Mouse (Mus musculus): ENCODE results near the gene Rhox4d. TPM values are rescaled to one million over a fixed set of nuclear protein-coding genes. Genes with fewer than 3 reads are reported as not detected.

The Rhox4d gene
- not detected in 2 replicates for polyA plus RNA-seq (2012; rRNA removed)

GRCm38 (mm10) chrX:37514059-37514458 lies at the start of gene Rhox4d:
TSS of gene Rhox4d (plus strand) at chrX:37514359.

GRCm38 (mm10) chrX:37480037-37480436 lies 34.1 kb upstream of the Rhox4d start, which contains the start of gene Rhox4c:
TSS of gene Rhox4c (plus strand) at chrX:37480337.

DNA sequence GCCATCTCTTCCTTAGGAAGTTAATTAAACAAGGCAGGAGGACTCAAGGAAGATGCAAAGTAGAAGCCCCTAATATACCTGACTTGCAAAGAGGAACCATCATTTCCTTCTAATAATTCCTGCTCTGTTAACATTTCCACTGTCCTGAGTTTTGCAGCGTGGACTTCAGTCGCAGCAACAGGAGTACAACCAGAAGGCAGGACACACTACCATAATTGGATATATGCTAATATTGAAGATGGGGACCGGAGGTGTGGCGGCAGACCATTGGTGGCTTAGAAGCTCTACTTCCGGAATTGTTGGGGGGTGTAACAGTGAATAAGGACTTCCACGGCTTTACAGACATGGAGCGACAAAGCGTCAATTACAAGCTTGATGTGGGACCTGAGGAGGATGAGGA lies 16.0 kb downstream of the Rhox4d start, which contains the start of gene Rhox2e:
Gene Rhox2e (plus strand): TSS at position 301 of the 400 bp plus-strand sequence.

GRCm38 (mm10) chrX:37541719-37542118 lies 27.6 kb downstream of the Rhox4d start, which contains the start of gene Rhox3e:
TSS of gene Rhox3e (plus strand) at chrX:37542019.

GRCm38 (mm10) chrX:37557112-37557511 lies 43.0 kb downstream of the Rhox4d start, which contains the start of gene Rhox4e:
TSS of gene Rhox4e (plus strand) at chrX:37557412.

Other genes starting within 250 kb of the Rhox4d start
- not detected in 2 replicates for gene Rhox4a, start 249.0 kb upstream of the Rhox4d start, polyA plus RNA-seq (2012; rRNA removed)
- gene Rhox3a2, start 134.3 kb upstream of the Rhox4d start, polyA plus RNA-seq (2012; rRNA removed): not detected in 2 replicates
- not detected in 2 replicates for gene Rhox4a2, start 123.5 kb upstream of the Rhox4d start, polyA plus RNA-seq (2012; rRNA removed)
- not detected in 2 replicates for gene Rhox2b, start 102.3 kb upstream of the Rhox4d start, polyA plus RNA-seq (2012; rRNA removed)
- not detected in 2 replicates for gene Rhox4b, start 81.9 kb upstream of the Rhox4d start, polyA plus RNA-seq (2012; rRNA removed)
- gene Rhox2c, start 60.7 kb upstream of the Rhox4d start, polyA plus RNA-seq (2012; rRNA removed): not detected in 2 replicates
- not detected in 2 replicates for gene Rhox3c, start 55.8 kb upstream of the Rhox4d start, polyA plus RNA-seq (2012; rRNA removed)
- gene Rhox4c, start 34.0 kb upstream of the Rhox4d start, polyA plus RNA-seq (2012; rRNA removed): not detected in 2 replicates
- not detected in 2 replicates for gene Rhox2d, start 20.9 kb upstream of the Rhox4d start, polyA plus RNA-seq (2012; rRNA removed)
- gene Rhox2e, start 16.1 kb downstream of the Rhox4d start, polyA plus RNA-seq (2012; rRNA removed): 0.12 TPM in 1 of 2 replicates, not detected in the other
- not detected in 2 replicates for gene Rhox3e, start 27.7 kb downstream of the Rhox4d start, polyA plus RNA-seq (2012; rRNA removed)
- gene Rhox4e, start 43.1 kb downstream of the Rhox4d start, polyA plus RNA-seq (2012; rRNA removed): not detected in 2 replicates
- gene Rhox2f, start 57.0 kb downstream of the Rhox4d start, polyA plus RNA-seq (2012; rRNA removed): not detected in 2 replicates
- not detected in 2 replicates for gene Rhox3f, start 66.6 kb downstream of the Rhox4d start, polyA plus RNA-seq (2012; rRNA removed)
- not detected in 2 replicates for gene Rhox4f, start 93.3 kb downstream of the Rhox4d start, polyA plus RNA-seq (2012; rRNA removed)
- gene Rhox3g, start 114.3 kb downstream of the Rhox4d start, polyA plus RNA-seq (2012; rRNA removed): not detected in 2 replicates
- gene Rhox2g, start 129.1 kb downstream of the Rhox4d start, polyA plus RNA-seq (2012; rRNA removed): not detected in 2 replicates
- gene Rhox4g, start 137.0 kb downstream of the Rhox4d start, polyA plus RNA-seq (2012; rRNA removed): not detected in 2 replicates
- not detected in 2 replicates for gene Rhox3h, start 154.4 kb downstream of the Rhox4d start, polyA plus RNA-seq (2012; rRNA removed)
- not detected in 2 replicates for gene Rhox2h, start 158.9 kb downstream of the Rhox4d start, polyA plus RNA-seq (2012; rRNA removed)